Mouse (Mus musculus) stomach, embryonic 14.5 days (tissue): ENCODE data around the gene Psmb8. TPM values are rescaled to one million over a fixed set of nuclear protein-coding genes. Genes with fewer than 3 reads are reported as not detected.
"Not testable (repeated sequence)": the region's sequence is repeated elsewhere in the genome, so short reads cannot be mapped to it uniquely, and the experiment has no call there.

Source experiments
- ATAC-seq: fragments of 200-750 bp; cut with Nextera tagmentation; 2 replicates; pipeline ENCODE4 v1.8.0; 2017; ENCODE audit warnings: low read depth, moderate TSS enrichment; ENCODE audit not compliant: insufficient number of reproducible peaks, insufficient read depth, low FRiP score
- H3K27ac ChIP-seq: fragments of 300-500 bp; sonication (generic); 2 replicates; pipeline ENCODE4 v1.5.1; 2014; ENCODE audit warnings: mild to moderate bottlenecking, low read length, moderate library complexity, mixed read lengths
- H3K27me3 ChIP-seq: fragments of 300-500 bp; sonication (generic); 2 replicates; pipeline ENCODE4 v1.6.1; 2014; ENCODE audit warnings: low read length, control low read depth, mixed read lengths; ENCODE audit not compliant: control insufficient read depth, insufficient read depth
- H3K36me3 ChIP-seq: fragments of 300-500 bp; sonication (generic); 2 replicates; pipeline ENCODE4 v1.6.1; 2014; ENCODE audit warnings: mild to moderate bottlenecking, control low read depth, low read length, moderate library complexity, mixed read lengths; ENCODE audit not compliant: control insufficient read depth, insufficient read depth
- H3K4me1 ChIP-seq: fragments of 300-500 bp; sonication (generic); 2 replicates; pipeline ENCODE4 v1.6.1; 2014; ENCODE audit warnings: low read length, control low read depth, mixed read lengths; ENCODE audit not compliant: control insufficient read depth, insufficient read depth
- H3K4me2 ChIP-seq: fragments of 300-500 bp; sonication (generic); replicated peaks from 2 replicates; pipeline ENCODE4 v1.6.1; 2014; ENCODE audit warnings: low read depth, low read length, control low read depth
- H3K4me3 ChIP-seq: fragments of 300-500 bp; sonication (generic); 2 replicates; pipeline ENCODE4 v1.5.1; 2014; ENCODE audit warnings: low read depth, low read length, control low read depth
- H3K9ac ChIP-seq: fragments of 300-500 bp; sonication (generic); replicated peaks from 2 replicates; pipeline ENCODE4 v1.6.1; 2014; ENCODE audit warnings: low read depth, mild to moderate bottlenecking, control low read depth, low read length, moderate library complexity, mixed read lengths
- H3K9me3 ChIP-seq: fragments of 300-500 bp; sonication (generic); 2 replicates; pipeline ENCODE4 v1.6.1; 2016; ENCODE audit warnings: low read depth, low read length, control low read depth; ENCODE audit not compliant: control insufficient read depth
- WGBS: fragments of 180-500 bp; shearing (Covaris S2); extraction: QIAGEN DNeasy Blood & Tissue Kit; methylation state at CpG from one replicate; pipeline ENCODE4 v1.1.7; 2014; 5-methylcytosine and 5-hydroxymethylcytosine counted together
- polyA plus RNA-seq: library from polyadenylated mRNA; unstranded; fragments of >200 nt; fragmentation: Nextera tagmentation; extraction: Ambion mirVana; gene quantifications from 2 replicates; pipeline ENCODE4 v1.2.1, GENCODE M21; 2014

Psmb8 gene
- polyA plus RNA-seq, 1 experiment from 2014 or later: 8.3 TPM

DNA sequence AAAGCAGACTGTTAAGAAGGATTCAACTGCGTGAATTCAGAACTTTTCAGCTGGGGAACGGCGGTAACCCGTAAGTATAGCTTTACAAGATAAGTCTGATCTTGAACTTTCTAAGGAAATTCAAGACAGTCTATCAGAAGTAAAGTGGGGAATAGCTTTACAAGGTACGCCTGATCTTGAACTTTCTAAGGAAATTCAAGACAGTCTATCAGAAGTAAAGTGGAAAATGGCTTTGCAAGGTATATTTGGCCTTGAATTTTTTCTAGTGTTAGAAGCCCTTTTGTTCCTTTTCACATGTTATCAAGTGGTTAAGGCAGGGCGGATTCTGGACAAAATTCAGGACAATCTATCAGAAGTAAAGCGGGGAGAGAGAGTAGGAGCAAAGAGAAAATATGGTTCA lies 22.3 kb downstream of the Psmb8 start:
- not testable (repeated sequence) for H3K9me3 ChIP-seq, H3K4me2 ChIP-seq, H3K4me1 ChIP-seq, H3K27ac ChIP-seq, H3K9ac ChIP-seq, ATAC-seq, H3K36me3 ChIP-seq, H3K4me3 ChIP-seq, H3K27me3 ChIP-seq
- 97% methylated on average over 3 of the region's 7 CpGs for WGBS

DNA sequence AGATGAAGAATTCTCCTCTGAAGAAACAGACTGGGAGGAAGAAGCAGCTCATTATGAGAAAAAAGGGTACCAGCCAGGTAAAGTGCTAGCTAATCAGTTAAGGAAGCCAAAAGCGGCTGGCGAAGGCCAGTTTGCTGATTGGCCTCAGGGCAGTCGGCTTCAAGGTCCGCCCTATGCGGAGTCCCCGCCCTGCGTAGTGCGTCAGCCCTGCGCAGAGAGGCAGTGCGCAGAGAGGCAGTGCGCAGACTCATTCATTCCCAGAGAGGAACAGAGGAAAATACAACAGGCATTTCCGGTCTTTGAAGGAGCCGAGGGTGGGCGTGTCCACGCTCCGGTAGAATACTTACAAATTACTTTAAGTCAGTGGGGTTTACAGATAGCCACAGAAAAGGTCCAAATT lies 22.9 kb downstream of the Psmb8 start:
- no CpG with 5 or more reads among the region's 16 CpGs for WGBS
- H3K9me3 ChIP-seq, H3K4me2 ChIP-seq, H3K9ac ChIP-seq, H3K27ac ChIP-seq, H3K27me3 ChIP-seq, H3K4me3 ChIP-seq, H3K36me3 ChIP-seq, H3K4me1 ChIP-seq, ATAC-seq: not testable (repeated sequence)

DNA sequence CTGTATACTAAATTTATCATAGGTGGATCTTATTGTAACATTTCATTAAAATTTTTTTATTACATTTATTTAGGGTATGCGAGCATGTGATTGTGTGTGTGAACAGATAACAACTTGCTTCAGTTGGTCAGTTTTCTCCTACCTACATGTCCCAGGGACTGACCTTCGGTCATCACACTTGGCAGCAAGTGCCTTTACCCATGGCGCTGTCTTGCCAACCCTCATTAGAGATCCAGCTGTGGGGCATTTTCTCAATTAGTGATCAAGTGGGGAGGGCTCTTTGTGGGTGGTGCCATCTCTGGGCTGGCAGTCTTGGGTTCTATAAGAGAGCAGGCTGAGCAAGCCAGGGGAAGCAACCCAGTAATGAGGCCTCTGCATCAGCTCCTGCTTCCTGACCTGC lies 27.3 kb downstream of the Psmb8 start:
- no peak overlapping the region for H3K9ac ChIP-seq
- no peaks in the 10 kb centered on the region for H3K27me3 ChIP-seq
- H3K4me1 ChIP-seq: no peaks in the 10 kb centered on the region
- H3K4me3 ChIP-seq: no peak overlapping the region
- 0 out of 2 replicates have a peak, but pooled peaks cover 4% of the 10 kb centered on the region for H3K9me3 ChIP-seq
- no peak overlapping the region for H3K4me2 ChIP-seq
- no peak overlapping the region for H3K27ac ChIP-seq
- 92% methylated on average over 3 of the region's 3 CpGs for WGBS
- H3K36me3 ChIP-seq: no peaks in the 10 kb centered on the region
- ATAC-seq: no peak

DNA sequence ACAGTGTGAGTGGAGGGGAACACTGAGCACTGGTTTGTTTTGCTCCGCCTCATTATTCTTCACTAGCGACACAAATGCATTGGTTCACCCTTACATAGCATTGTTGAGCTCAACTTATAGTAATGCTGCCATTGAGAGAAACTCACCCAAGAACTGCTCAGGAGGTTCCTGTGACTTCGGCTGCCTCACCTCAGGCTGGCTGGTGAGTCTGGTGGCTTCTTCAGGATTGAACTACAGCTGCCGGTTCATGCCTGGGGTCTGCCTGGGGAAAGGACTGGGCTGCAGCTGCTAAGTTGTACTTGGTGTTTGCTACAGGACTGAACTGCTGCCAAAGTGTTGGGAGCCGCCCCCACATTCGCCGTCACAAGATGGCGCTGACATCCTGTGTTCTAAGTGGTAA lies 27.9 kb downstream of the Psmb8 start:
- no peak for ATAC-seq
- Histone ChIP-seq H3K4me1 (no peaks in the 10 kb centered on the region), H3K4me2 (no peak overlapping the region), H3K27me3 (no peaks in the 10 kb centered on the region), H3K4me3 (no peak overlapping the region), H3K9ac (no peak overlapping the region), H3K9me3 (0 out of 2 replicates have a peak, but pooled peaks cover 4% of the 10 kb centered on the region), H3K36me3 (no peaks in the 10 kb centered on the region), H3K27ac (no peak overlapping the region)
- 97% methylated on average over 8 of the region's 8 CpGs for WGBS

DNA sequence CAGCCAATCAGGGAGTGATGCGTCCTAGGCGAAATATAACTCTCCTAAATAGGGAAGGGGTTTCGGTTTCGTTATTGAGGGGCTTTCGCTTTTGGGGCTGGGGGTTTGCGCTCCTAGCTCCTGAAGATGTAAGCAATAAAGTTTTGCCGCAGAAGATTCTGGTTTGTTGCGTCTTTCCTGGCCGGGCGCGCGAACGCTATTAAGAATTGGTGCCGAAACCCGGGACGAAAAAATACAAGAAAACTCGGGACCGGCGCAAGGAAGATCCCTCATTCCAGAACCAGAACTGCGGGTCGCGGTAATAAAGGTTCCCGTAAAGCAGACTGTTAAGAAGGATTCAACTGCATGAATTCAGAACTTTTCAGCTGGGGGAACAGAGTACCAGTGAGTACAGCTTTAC lies 28.4 kb downstream of the Psmb8 start:
- not testable (repeated sequence) for H3K4me3 ChIP-seq, H3K9ac ChIP-seq, H3K4me2 ChIP-seq, H3K27me3 ChIP-seq, ATAC-seq, H3K36me3 ChIP-seq, H3K27ac ChIP-seq, H3K9me3 ChIP-seq, H3K4me1 ChIP-seq
- 98% methylated on average over 12 of the region's 23 CpGs for WGBS

DNA sequence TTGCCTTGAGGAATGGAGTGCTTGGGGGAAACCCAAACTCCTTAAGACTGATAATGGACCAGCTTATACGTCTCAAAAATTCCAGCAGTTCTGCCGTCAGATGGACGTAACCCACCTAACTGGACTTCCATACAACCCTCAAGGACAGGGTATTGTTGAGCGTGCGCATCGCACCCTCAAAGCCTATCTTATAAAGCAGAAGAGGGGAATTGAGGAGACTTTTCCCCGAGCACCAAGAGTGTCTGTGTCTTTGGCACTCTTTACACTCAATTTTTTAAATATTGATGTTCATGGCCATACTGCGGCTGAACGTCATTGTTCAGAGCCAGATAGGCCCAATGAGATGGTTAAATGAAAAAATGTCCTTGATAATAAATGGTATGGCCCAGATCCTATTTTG lies 33.5 kb downstream of the Psmb8 start:
- H3K36me3 ChIP-seq, H3K9ac ChIP-seq, H3K9me3 ChIP-seq, H3K4me2 ChIP-seq, H3K27ac ChIP-seq, H3K27me3 ChIP-seq, H3K4me3 ChIP-seq, H3K4me1 ChIP-seq, ATAC-seq: not testable (repeated sequence)
- 88% methylated on average over 6 of the region's 9 CpGs for WGBS

DNA sequence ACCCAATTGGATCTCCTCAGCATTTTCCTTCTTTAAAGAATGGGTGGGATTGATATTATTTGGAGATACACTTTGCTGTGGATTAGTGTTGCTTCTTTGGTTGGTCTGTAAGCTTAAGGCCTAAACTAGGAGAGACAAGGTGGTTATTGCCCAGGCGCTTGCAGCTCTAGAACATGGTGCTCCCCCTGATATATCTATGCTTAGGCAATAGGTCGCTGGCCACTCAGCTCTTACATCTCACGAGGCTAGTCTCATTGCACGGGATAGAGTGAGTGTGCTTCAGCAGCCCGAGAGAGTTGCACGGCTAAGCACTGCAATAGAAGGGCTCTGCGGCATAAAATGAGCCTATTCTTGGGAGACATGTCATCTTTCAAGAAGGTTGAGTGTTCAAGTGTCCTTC lies 34.5 kb downstream of the Psmb8 start:
- H3K27me3 ChIP-seq, H3K9me3 ChIP-seq, H3K4me2 ChIP-seq, ATAC-seq, H3K36me3 ChIP-seq, H3K4me3 ChIP-seq, H3K4me1 ChIP-seq, H3K27ac ChIP-seq, H3K9ac ChIP-seq: not testable (repeated sequence)
- WGBS: 83% methylated on average over 4 of the region's 7 CpGs

DNA sequence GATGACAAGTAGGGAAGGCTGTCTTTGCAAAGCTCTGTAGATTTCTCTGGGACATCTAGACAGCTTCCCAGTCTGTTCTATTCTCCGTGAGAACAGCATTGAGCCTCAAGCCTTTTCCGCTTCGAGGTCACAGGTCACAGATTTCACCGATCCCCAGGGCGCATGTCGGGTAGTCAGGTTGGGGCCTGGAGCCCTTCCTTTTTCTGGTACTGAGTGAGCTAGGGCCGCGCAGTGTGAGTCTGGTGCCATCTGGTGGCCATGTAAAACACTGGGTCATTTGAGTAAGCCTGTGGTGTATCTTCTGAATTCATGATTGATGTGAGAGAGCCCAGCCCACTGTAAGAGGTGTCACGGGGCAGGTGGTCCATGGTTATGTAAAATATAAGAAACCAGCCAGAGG lies 37.4 kb downstream of the Psmb8 start:
- no peaks in the 10 kb centered on the region for H3K27me3 ChIP-seq
- no peak for ATAC-seq
- H3K9me3 ChIP-seq: no peaks in the 10 kb centered on the region
- 45% methylated on average over 9 of the region's 9 CpGs for WGBS
- no peaks in the 10 kb centered on the region for H3K36me3 ChIP-seq
- no peak overlapping the region for H3K27ac ChIP-seq
- no peak overlapping the region for H3K9ac ChIP-seq
- no peak overlapping the region for H3K4me3 ChIP-seq
- no peaks in the 10 kb centered on the region for H3K4me1 ChIP-seq
- H3K4me2 ChIP-seq: no peak overlapping the region

DNA sequence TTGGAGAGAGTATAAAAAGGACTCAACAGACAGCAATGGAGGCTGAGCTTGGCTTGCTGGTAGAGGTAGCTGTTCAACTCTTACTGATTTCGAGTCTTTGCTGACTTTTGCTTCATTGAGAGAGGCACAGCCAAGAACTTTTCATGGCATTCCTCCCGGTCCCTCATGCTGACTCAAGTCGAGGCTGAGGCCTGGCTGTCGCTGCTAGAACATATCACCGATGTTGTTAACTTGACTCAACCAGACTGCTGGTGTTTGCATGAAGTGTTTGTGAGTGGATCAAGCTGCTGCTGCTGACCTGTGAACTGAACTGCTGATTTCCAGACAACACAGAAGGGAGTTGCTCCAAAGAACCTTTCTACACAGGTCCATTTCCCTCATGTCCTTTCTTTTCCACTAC lies 39.2 kb downstream of the Psmb8 start:
- H3K9ac ChIP-seq: no peak overlapping the region
- H3K27ac ChIP-seq: no peak overlapping the region
- H3K27me3 ChIP-seq: no peaks in the 10 kb centered on the region
- H3K36me3 ChIP-seq: no peaks in the 10 kb centered on the region
- H3K4me1 ChIP-seq: no peaks in the 10 kb centered on the region
- no peak overlapping the region for H3K4me3 ChIP-seq
- no peaks in the 10 kb centered on the region for H3K9me3 ChIP-seq
- no peak overlapping the region for H3K4me2 ChIP-seq
- ATAC-seq: no peak
- 76% methylated on average over 5 of the region's 5 CpGs for WGBS
